Mouse (Mus musculus) embryonic facial prominence, embryonic 10.5 days (tissue): ENCODE measurements around the gene Aifm3. TPM values are rescaled to one million over a fixed set of nuclear protein-coding genes. Genes with fewer than 3 reads are reported as not detected.
"Not testable (repeated sequence)": the region's sequence is repeated elsewhere in the genome, so short reads cannot be mapped to it uniquely, and the experiment has no call there.

Experiments used
- DNase-seq: peaks from one replicate; pipeline ENCODE4 v3.0.0-alpha.2; 2017; ENCODE audit warnings: low spot score
- H3K27ac ChIP-seq: fragments of 300-500 bp; sonication (generic); replicated peaks from 2 replicates; pipeline ENCODE4 v1.5.1; 2016; ENCODE audit warnings: mild to moderate bottlenecking
- H3K27me3 ChIP-seq: fragments of 300-500 bp; sonication (generic); replicated peaks from 2 replicates; pipeline ENCODE4 v1.6.1; 2016; ENCODE audit warnings: low read depth, mild to moderate bottlenecking; ENCODE audit not compliant: poor library complexity, severe bottlenecking
- H3K36me3 ChIP-seq: fragments of 300-500 bp; sonication (generic); replicated peaks from 2 replicates; pipeline ENCODE4 v1.6.1; 2016; ENCODE audit warnings: mild to moderate bottlenecking, moderate library complexity
- H3K4me1 ChIP-seq: fragments of 300-500 bp; sonication (generic); 2 replicates; pipeline ENCODE4 v1.6.1; 2016
- H3K4me3 ChIP-seq: fragments of 300-500 bp; sonication (generic); 2 replicates; pipeline ENCODE4 v1.5.1; 2016; ENCODE audit warnings: mild to moderate bottlenecking, moderate library complexity
- H3K9me3 ChIP-seq: fragments of 300-500 bp; sonication (generic); 2 replicates; pipeline ENCODE4 v1.6.1; 2016; ENCODE audit warnings: mild to moderate bottlenecking
- WGBS: fragments of 180-500 bp; shearing (Covaris S2); methylation state at CpG from one replicate; pipeline ENCODE4 v1.1.7; 2016; 5-methylcytosine and 5-hydroxymethylcytosine counted together
- polyA plus RNA-seq: library from polyadenylated mRNA; unstranded; fragments of >200 nt; fragmentation: Nextera tagmentation; extraction: Ambion mirVana; gene quantifications from 2 replicates; pipeline ENCODE4 v1.2.1, GENCODE M21; 2016

Gene Aifm3
- polyA plus RNA-seq, 1 experiment from 2014 or later, result 1.1 TPM

- 0 out of 2 replicates have a peak, but pooled peaks cover 2% of the 10 kb centered on the region for H3K9me3 ChIP-seq
- H3K36me3 ChIP-seq, result peaks cover 21% of the 10 kb centered on the region
- 54% methylated on average over 4 of the region's 4 CpGs for WGBS
- H3K4me1 ChIP-seq, result peaks cover 27% of the 10 kb centered on the region
- DNase-seq, result no peak
- H3K27ac ChIP-seq, result no peak overlapping the region
- peak overlapping the region; percentile 72 for H3K4me3 ChIP-seq
- H3K27me3 ChIP-seq, result no peaks in the 10 kb centered on the region
These were observed 42.9 kb downstream of the Aifm3 start for GRCm38 (mm10) chr16:17532271-17532670.

GRCm38 (mm10) chr16:17532676-17533329 is 43.4 kb downstream of the Aifm3 start:
- Histone ChIP-seq H3K4me1 (peaks cover 27% of the 10 kb centered on the region), H3K9me3 (0 out of 2 replicates have a peak, but pooled peaks cover 2% of the 10 kb centered on the region), H3K27me3 (no peaks in the 10 kb centered on the region), H3K4me3 (no peak overlapping the region), H3K36me3 (peaks cover 16% of the 10 kb centered on the region), H3K27ac (no peak overlapping the region)
- DNase-seq, result no peak
- 74% methylated on average over 14 of the region's 14 CpGs for WGBS

GRCm38 (mm10) chr16:17536584-17536983 is 47.2 kb downstream of the Aifm3 start:
- H3K36me3 ChIP-seq, result no peaks in the 10 kb centered on the region
- no peak overlapping the region for H3K4me3 ChIP-seq
- peaks cover 9% of the 10 kb centered on the region for H3K4me1 ChIP-seq
- 87% methylated on average over 3 of the region's 3 CpGs for WGBS
- H3K27me3 ChIP-seq, result 0 out of 2 replicates have a peak, but pooled peaks cover 3% of the 10 kb centered on the region
- H3K9me3 ChIP-seq, result 0 out of 2 replicates have a peak, but pooled peaks cover 2% of the 10 kb centered on the region
- DNase-seq, result no peak
- no peak overlapping the region for H3K27ac ChIP-seq

GRCm38 (mm10) chr16:17542632-17543031 is 53.2 kb downstream of the Aifm3 start:
- Histone ChIP-seq H3K27ac (no peak overlapping the region), H3K36me3 (no peaks in the 10 kb centered on the region), H3K27me3 (0 out of 2 replicates have a peak, but pooled peaks cover 3% of the 10 kb centered on the region), H3K4me1 (no peaks in the 10 kb centered on the region), H3K4me3 (no peak overlapping the region), H3K9me3 (no peaks in the 10 kb centered on the region)
- WGBS, result 76% methylated on average over 2 of the region's 2 CpGs
- DNase-seq, result no peak

- no peaks in the 10 kb centered on the region for H3K9me3 ChIP-seq
- peaks cover 24% of the 10 kb centered on the region for H3K4me1 ChIP-seq
- 83% methylated on average over 7 of the region's 7 CpGs for WGBS
- H3K36me3 ChIP-seq, result no peaks in the 10 kb centered on the region
- H3K27me3 ChIP-seq, result peaks cover 14% of the 10 kb centered on the region; the same call in 1 of the 2 replicates
- no peak for DNase-seq
- no peak overlapping the region for H3K27ac ChIP-seq
- no peak overlapping the region for H3K4me3 ChIP-seq
These were observed 63.4 kb downstream of the Aifm3 start for GRCm38 (mm10) chr16:17552837-17553236.

GRCm38 (mm10) chr16:17553910-17554685 is 64.7 kb downstream of the Aifm3 start:
- peaks cover 36% of the 10 kb centered on the region for H3K4me1 ChIP-seq
- peaks cover 18% of the 10 kb centered on the region for H3K27me3 ChIP-seq
- H3K4me3 ChIP-seq, result peak overlapping the region; percentile 50
- peak overlapping the region; percentile 83 for H3K27ac ChIP-seq
- peak; percentile 76 for DNase-seq
- H3K36me3 ChIP-seq, result no peaks in the 10 kb centered on the region
- no peaks in the 10 kb centered on the region for H3K9me3 ChIP-seq
- WGBS, result 9% methylated on average over 18 of the region's 18 CpGs

GRCm38 (mm10) chr16:17554702-17555101 is 65.3 kb downstream of the Aifm3 start:
- H3K9me3 ChIP-seq, H3K36me3 ChIP-seq: not testable (repeated sequence)
- Histone ChIP-seq H3K27me3 (peaks cover 24% of the 10 kb centered on the region), H3K27ac (peak overlapping the region; percentile 83), H3K4me1 (peaks cover 42% of the 10 kb centered on the region), H3K4me3 (peak overlapping the region; percentile 50)
- peak; percentile 42 for DNase-seq
- 20% methylated on average over 4 of the region's 4 CpGs for WGBS

GRCm38 (mm10) chr16:17556180-17556579 is 66.8 kb downstream of the Aifm3 start:
- WGBS, result 80% methylated on average over 4 of the region's 4 CpGs
- Histone ChIP-seq H3K4me3 (no peak overlapping the region), H3K27me3 (peaks cover 39% of the 10 kb centered on the region), H3K9me3 (no peaks in the 10 kb centered on the region), H3K27ac (no peak overlapping the region), H3K36me3 (no peaks in the 10 kb centered on the region), H3K4me1 (peaks cover 55% of the 10 kb centered on the region)
- no peak for DNase-seq

- H3K4me1 ChIP-seq, result peaks cover 63% of the 10 kb centered on the region
- 60% methylated on average over 4 of the region's 4 CpGs for WGBS
These were observed 67.5 kb downstream of the Aifm3 start for GRCm38 (mm10) chr16:17556907-17557306.

More at GRCm38 (mm10) chr16:17556907-17557306, 67.5 kb downstream of the Aifm3 start:
- Histone ChIP-seq H3K4me3 (no peak overlapping the region), H3K9me3 (no peaks in the 10 kb centered on the region), H3K27ac (no peak overlapping the region), H3K36me3 (no peaks in the 10 kb centered on the region), H3K27me3 (peaks cover 46% of the 10 kb centered on the region)
- no peak for DNase-seq

Other genes starting within 250 kb of the Aifm3 start
- 7.1 and 8.9 TPM in 2 replicates for gene Tmem191c, start 213.5 kb upstream of the Aifm3 start, polyA plus RNA-seq
- gene Serpind1, start 158.2 kb upstream of the Aifm3 start, polyA plus RNA-seq, result 0.19 and 0.21 TPM in 2 replicates
- 9.8 and 11.2 TPM in 2 replicates for gene Snap29, start 83.6 kb upstream of the Aifm3 start, polyA plus RNA-seq
- 38.0 and 39.0 TPM in 2 replicates for gene Pi4ka, start 83.3 kb upstream of the Aifm3 start, polyA plus RNA-seq
- gene Crkl, start 37.6 kb upstream of the Aifm3 start, polyA plus RNA-seq, result 70.9 and 73.3 TPM in 2 replicates
- gene Lztr1, start 19.1 kb downstream of the Aifm3 start, polyA plus RNA-seq, result 84.2 and 87.5 TPM in 2 replicates
- 49.4 and 52.2 TPM in 2 replicates for gene Thap7, start 41.5 kb downstream of the Aifm3 start, polyA plus RNA-seq
- 0.10 TPM in 1 of 2 replicates, not detected in the other for gene Lrrc74b, start 71.6 kb downstream of the Aifm3 start, polyA plus RNA-seq
- gene P2rx6, start 72.3 kb downstream of the Aifm3 start, polyA plus RNA-seq, result 0.21 and 0.24 TPM in 2 replicates
- gene Slc7a4, start 93.6 kb downstream of the Aifm3 start, polyA plus RNA-seq, result 1.5 and 1.6 TPM in 2 replicates
- 66.7 and 68.7 TPM in 2 replicates for gene Smpd4, start 129.7 kb downstream of the Aifm3 start, polyA plus RNA-seq
- gene Ccdc74a, start 156.9 kb downstream of the Aifm3 start, polyA plus RNA-seq, result 5.3 and 6.6 TPM in 2 replicates
- 50.3 and 50.5 TPM in 2 replicates for gene Med15, start 243.3 kb downstream of the Aifm3 start, polyA plus RNA-seq